Mouse (Mus musculus): ENCODE results near the gene Zfyve28.

DNA sequence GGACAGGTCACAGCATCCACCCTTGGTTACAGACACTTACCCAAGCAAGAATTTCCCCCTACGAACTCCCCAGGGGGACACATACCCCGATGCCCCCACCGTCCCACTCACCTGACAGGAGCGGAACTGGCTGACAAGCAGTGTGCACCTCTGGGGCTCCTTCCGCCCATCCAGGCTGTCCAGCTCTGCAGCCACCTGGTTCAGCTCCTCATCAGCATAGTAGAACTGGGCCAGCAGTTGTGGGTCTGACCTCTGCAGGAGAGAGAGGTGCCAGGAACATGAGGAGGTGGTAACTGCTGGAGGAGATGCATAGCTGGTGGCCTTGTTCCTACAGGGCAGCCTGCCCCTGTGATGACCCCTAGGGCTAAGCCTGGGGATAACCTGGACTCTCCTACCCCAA, 45.2 kb downstream of the Zfyve28 start:
- TF ChIP-seq CTCF (IDR thresholded peaks at IDR 0.05) (no peak), EP300 (IDR thresholded peaks at IDR 0.05) (no peak)

Measured in lung, postnatal 0 days (tissue).